Mouse (Mus musculus): ENCODE measurements at regions not wholly inside any gene's neighbourhood (a gene's known extent, or its start where the extent isn't known, plus 50 kb on each side); places are given as distances from the start of the nearest gene placed in this dataset.
"Not testable (repeated sequence)": the region's sequence is repeated elsewhere in the genome, so short reads cannot be mapped to it uniquely, and the experiment has no call there.

GRCm38 (mm10) chr14:92622953-92623352, 1267.5 kb downstream of the Pcdh9 start:
- DNase-seq (ENCODE audit: low spot score), result no peak
- H3K9me3 ChIP-seq (ENCODE audit: low read length), result no peaks in the 10 kb centered on the region
- ATAC-seq (ENCODE audit: low FRiP score), result no peak
- 34% methylated on average over 2 of the region's 2 CpGs for WGBS
- no peaks in the 10 kb centered on the region for H3K27me3 ChIP-seq (ENCODE audit: insufficient read depth, low read length)
- no peak for TF ChIP-seq CTCF (IDR thresholded peaks at IDR 0.05)
- no peak overlapping the region for H3K4me2 ChIP-seq (ENCODE audit: low read depth, low read length, poor library complexity, severe bottlenecking)
- no peaks in the 10 kb centered on the region for H3K4me1 ChIP-seq (ENCODE audit: insufficient read depth, low read length)
- no peak overlapping the region for H3K9ac ChIP-seq (replicated peaks; ENCODE audit: low read length, poor library complexity, severe bottlenecking)
- no peaks in the 10 kb centered on the region for H3K36me3 ChIP-seq (ENCODE audit: insufficient read depth, low read length)
- no peak overlapping the region for H3K4me3 ChIP-seq (ENCODE audit: low read depth, low read length)
- no peak overlapping the region for H3K27ac ChIP-seq (ENCODE audit: low read depth, low read length)

- WGBS, result 97% methylated on average over 4 of the region's 4 CpGs
Measured at GRCm38 (mm10) chr14:92615605-92616004, 1274.9 kb downstream of the Pcdh9 start.

GRCm38 (mm10) chr14:92593724-92594123, 1296.8 kb downstream of the Pcdh9 start:
- 70% methylated on average over 1 of the region's 1 CpGs for WGBS
- Histone ChIP-seq H3K27ac (ENCODE audit: low read depth, low read length) (no peak overlapping the region), H3K9ac (replicated peaks; ENCODE audit: low read length, poor library complexity, severe bottlenecking) (no peak overlapping the region), H3K9me3 (ENCODE audit: low read length) (no peaks in the 10 kb centered on the region), H3K36me3 (ENCODE audit: insufficient read depth, low read length) (no peaks in the 10 kb centered on the region), H3K4me2 (ENCODE audit: low read depth, low read length, poor library complexity, severe bottlenecking) (no peak overlapping the region), H3K4me1 (ENCODE audit: insufficient read depth, low read length) (no peaks in the 10 kb centered on the region), H3K4me3 (ENCODE audit: low read depth, low read length) (no peak overlapping the region), H3K27me3 (ENCODE audit: insufficient read depth, low read length) (no peaks in the 10 kb centered on the region)
- no peak for TF ChIP-seq CTCF (IDR thresholded peaks at IDR 0.05)
- no peak for ATAC-seq (ENCODE audit: low FRiP score)
- DNase-seq (ENCODE audit: low spot score), result no peak

More at GRCm38 (mm10) chr14:92615605-92616004, 1274.9 kb downstream of the Pcdh9 start:
- Histone ChIP-seq H3K9ac (replicated peaks; ENCODE audit: low read length, poor library complexity, severe bottlenecking) (no peak overlapping the region), H3K27me3 (ENCODE audit: insufficient read depth, low read length) (no peaks in the 10 kb centered on the region), H3K4me2 (ENCODE audit: low read depth, low read length, poor library complexity, severe bottlenecking) (no peak overlapping the region), H3K9me3 (ENCODE audit: low read length) (no peaks in the 10 kb centered on the region), H3K4me1 (ENCODE audit: insufficient read depth, low read length) (no peaks in the 10 kb centered on the region), H3K36me3 (ENCODE audit: insufficient read depth, low read length) (no peaks in the 10 kb centered on the region), H3K27ac (ENCODE audit: low read depth, low read length) (no peak overlapping the region), H3K4me3 (ENCODE audit: low read depth, low read length) (no peak overlapping the region)
- ATAC-seq (ENCODE audit: low FRiP score), result no peak
- DNase-seq (ENCODE audit: low spot score), result no peak
- TF ChIP-seq CTCF (IDR thresholded peaks at IDR 0.05), result no peak

- ATAC-seq (ENCODE audit: low FRiP score) (no peak), DNase-seq (ENCODE audit: low spot score) (peak; percentile 27)
- Histone ChIP-seq H3K27me3 (ENCODE audit: insufficient read depth, low read length) (no peaks in the 10 kb centered on the region), H3K4me1 (ENCODE audit: insufficient read depth, low read length) (no peaks in the 10 kb centered on the region), H3K9ac (replicated peaks; ENCODE audit: low read length, poor library complexity, severe bottlenecking) (no peak overlapping the region), H3K4me2 (ENCODE audit: low read depth, low read length, poor library complexity, severe bottlenecking) (no peak overlapping the region), H3K9me3 (ENCODE audit: low read length) (no peaks in the 10 kb centered on the region), H3K27ac (ENCODE audit: low read depth, low read length) (no peak overlapping the region), H3K36me3 (ENCODE audit: insufficient read depth, low read length) (no peaks in the 10 kb centered on the region), H3K4me3 (ENCODE audit: low read depth, low read length) (no peak overlapping the region)
- 46% methylated on average over 7 of the region's 7 CpGs for WGBS
- no peak for TF ChIP-seq CTCF (IDR thresholded peaks at IDR 0.05)
Measured at GRCm38 (mm10) chr14:92591592-92592198, 1298.8 kb downstream of the Pcdh9 start.

- not testable (repeated sequence) for H3K27me3 ChIP-seq (ENCODE audit: insufficient read depth, low read length); DNase-seq (ENCODE audit: low spot score); ATAC-seq (ENCODE audit: low FRiP score); H3K4me3 ChIP-seq (ENCODE audit: low read depth, low read length); H3K4me2 ChIP-seq (ENCODE audit: low read depth, low read length, poor library complexity, severe bottlenecking); H3K9me3 ChIP-seq (ENCODE audit: low read length); H3K4me1 ChIP-seq (ENCODE audit: insufficient read depth, low read length); H3K9ac ChIP-seq (replicated peaks; ENCODE audit: low read length, poor library complexity, severe bottlenecking); H3K27ac ChIP-seq (ENCODE audit: low read depth, low read length); H3K36me3 ChIP-seq (ENCODE audit: insufficient read depth, low read length)
- WGBS, result 93% methylated on average over 4 of the region's 4 CpGs
Measured at GRCm38 (mm10) chr14:92588236-92588635, 1302.2 kb downstream of the Pcdh9 start.

GRCm38 (mm10) chr14:92566986-92567385, 1323.5 kb downstream of the Pcdh9 start:
- no peak overlapping the region for H3K4me3 ChIP-seq (ENCODE audit: low read depth, low read length)
- H3K4me2 ChIP-seq (ENCODE audit: low read depth, low read length, poor library complexity, severe bottlenecking), result no peak overlapping the region
- no peaks in the 10 kb centered on the region for H3K4me1 ChIP-seq (ENCODE audit: insufficient read depth, low read length)
- 56% methylated on average over 2 of the region's 2 CpGs for whole genome bisulfite sequencing
- H3K27ac ChIP-seq (ENCODE audit: low read depth, low read length), result no peak overlapping the region
- H3K36me3 ChIP-seq (ENCODE audit: insufficient read depth, low read length), result no peaks in the 10 kb centered on the region
- TF ChIP-seq CTCF (IDR thresholded peaks at IDR 0.05), result no peak
- ATAC-seq (ENCODE audit: low FRiP score), result no peak
- H3K9me3 ChIP-seq (ENCODE audit: low read length), result no peaks in the 10 kb centered on the region
- H3K27me3 ChIP-seq (ENCODE audit: insufficient read depth, low read length), result no peaks in the 10 kb centered on the region
- H3K9ac ChIP-seq (replicated peaks; ENCODE audit: low read length, poor library complexity, severe bottlenecking), result no peak overlapping the region
- DNase-seq (ENCODE audit: low spot score), result peak; percentile 31
